Mouse (Mus musculus) cerebellum, adult 2 months (tissue): ENCODE measurements around the gene Zfp646.

Experiments
- CTCF ChIP-seq: fragments of 200-500 bp; IDR thresholded peaks from 2 replicates; pipeline ENCODE4 v1.5.1; 2011; ENCODE audit warnings: low read depth, mild to moderate bottlenecking, control low read depth, low read length, moderate library complexity, borderline replicate concordance; ENCODE audit not compliant: insufficient read depth
- POLR2A ChIP-seq: fragments of 200-500 bp; IDR thresholded peaks from 2 replicates; pipeline ENCODE4 v1.6.1; 2011; ENCODE audit warnings: low read length, control low read depth, borderline replicate concordance; ENCODE audit not compliant: insufficient read depth

DNA sequence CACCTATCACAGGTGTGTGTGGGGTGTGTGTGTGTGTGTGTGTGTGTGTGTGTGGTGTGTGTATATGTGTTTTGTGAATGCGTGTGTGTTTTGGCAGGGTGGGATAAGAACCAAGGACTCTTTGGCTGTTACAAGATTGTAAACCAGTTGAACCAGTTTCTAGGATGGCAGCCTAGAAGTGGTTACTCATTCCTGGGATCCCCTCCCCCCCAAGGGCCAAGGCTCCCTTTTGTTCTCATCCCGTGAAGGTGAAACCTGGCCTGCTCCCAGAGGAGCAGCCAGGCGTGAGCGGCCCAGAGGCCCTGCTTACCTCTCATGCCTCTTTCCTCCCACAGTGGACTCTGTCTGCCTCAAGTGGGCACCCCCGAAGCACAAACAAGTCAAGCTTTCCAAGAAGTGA lies 49.2 kb downstream of the Zfp646 start:
- TF ChIP-seq CTCF (no peak), POLR2A (no peak)
